Mouse (Mus musculus) Patski (cell line): ENCODE measurements around the gene Coq7. TPM values are rescaled to one million over a fixed set of nuclear protein-coding genes. Genes with fewer than 3 reads are reported as not detected.
A peak's percentile ranks its signal among the peaks of the same experiment; 100 is the strongest.

ENCODE experiments used
- ATAC-seq: fragments of 100-300 bp; one replicate; pipeline ENCODE4 v1.8.0; 2021
- CTCF ChIA-PET: fragments of 350-600 bp; sonication (Branson Sonifier 250); formaldehyde crosslinking; loops from one replicate; lab custom pipeline; 2022; ENCODE audit warnings: inconsistent platforms; lab: Charles Lee
- POLR2A ChIA-PET: fragments of 350-600 bp; sonication (Branson Sonifier 250); formaldehyde crosslinking; loops from one replicate; lab custom pipeline; 2022; ENCODE audit warnings: antibody characterized with exemption, inconsistent platforms; lab: Charles Lee
- DNase-seq: peaks from one replicate; pipeline ENCODE4 v3.0.0-alpha.2; 2011; ENCODE audit warnings: low read depth, low spot score
- H3K27me3 ChIP-seq: fragments of 371-371 bp; one replicate; pipeline ENCODE4 v1.5.1; 2021
- CTCF ChIP-seq: fragments of 100-300 bp; IDR thresholded peaks from one replicate; pipeline ENCODE4 v1.5.1; 2021
- in situ Hi-C: fragments of 300-500 bp; cut with MboI; formaldehyde crosslinking; loops from 3 replicates; pipeline ENCODE4 v1.11.1; 2018; ENCODE audit warnings: low pct_unique_long_range_greater_than_20kb, mixed read lengths
- polyA plus RNA-seq: library from polyadenylated mRNA; unstranded; gene quantifications from one replicate; pipeline ENCODE4 v1.2.3, GENCODE M21; 2021

Coq7 gene
- polyA plus RNA-seq, 1 experiment from 2014 or later = 61.7 TPM

- no peak for TF ChIP-seq CTCF
- ATAC-seq = peak; percentile 89
- H3K27me3 ChIP-seq = no peaks in the 10 kb centered on the region
- ChIA-PET POLR2A (interaction anchor here (1.3 to 1.8 kb wide), 2 partner anchors 33 to 84 kb away, joined by 3 to 5 read pairs; partner anchors contain the start of gene Syt17), CTCF (interaction anchor here (1.4 to 1.6 kb wide), 3 partner anchors 13 to 16 kb away, joined by 4 to 7 read pairs (median 6); no protein-coding TSS in a partner anchor)
- in situ Hi-C loops = no loop called here
- peak; percentile 75 for DNase-seq
These were observed 508 bp downstream of the Coq7 start for GRCm38 (mm10) chr7:118532519-118533177.

- no peak for TF ChIP-seq CTCF
- no peaks in the 10 kb centered on the region for H3K27me3 ChIP-seq
- DNase-seq (no peak), ATAC-seq (peak; percentile 57)
- CTCF ChIA-PET = interaction anchor here (0.8 to 1.8 kb wide), 2 partner anchors 8 to 90 kb away, joined by 3 to 6 read pairs; no protein-coding TSS in a partner anchor
- POLR2A ChIA-PET = no interaction called here
- in situ Hi-C loops = loop anchor here (5.0 kb wide), 1 partner anchor 65 kb away; no protein-coding TSS in a partner anchor
These were observed 6.2 kb downstream of the Coq7 start for GRCm38 (mm10) chr7:118526967-118527366.

- POLR2A ChIA-PET = no interaction called here
- H3K27me3 ChIP-seq = no peaks in the 10 kb centered on the region
- no peak for ATAC-seq
- CTCF ChIA-PET = interaction anchor here (1.2 kb wide), 1 partner anchor 73 kb away, joined by 3 read pairs; no protein-coding TSS in a partner anchor
- no peak for TF ChIP-seq CTCF
- in situ Hi-C loops = loop anchor here (5.0 kb wide), 1 partner anchor 205 kb away; no protein-coding TSS in a partner anchor
- DNase-seq = no peak
These were observed 11.1 kb downstream of the Coq7 start for GRCm38 (mm10) chr7:118522077-118522476.

- H3K27me3 ChIP-seq = no peaks in the 10 kb centered on the region
- no peak for TF ChIP-seq CTCF
- in situ Hi-C loops = loop anchor here (5.0 kb wide), 1 partner anchor 202 kb away; no protein-coding TSS in a partner anchor
- POLR2A ChIA-PET = interaction anchor here (0.6 kb wide), 1 partner anchor 309 kb away, joined by 4 read pairs; no protein-coding TSS in a partner anchor
- DNase-seq (no peak), ATAC-seq (no peak)
- CTCF ChIA-PET = interaction anchor here (0.9 to 3.5 kb wide), 12 partner anchors 11 to 212 kb away, joined by 3 to 24 read pairs (median 4); partner anchors contain the start of gene Syt17
These were observed 13.5 kb downstream of the Coq7 start for GRCm38 (mm10) chr7:118519661-118520060.

GRCm38 (mm10) chr7:118518687-118519086 is 14.5 kb downstream of the Coq7 start:
- POLR2A ChIA-PET = no interaction called here
- peak; percentile 81 for ATAC-seq
- H3K27me3 ChIP-seq = no peaks in the 10 kb centered on the region
- CTCF ChIA-PET = interaction anchor here (0.6 to 3.5 kb wide), 19 partner anchors 8 to 218 kb away, joined by 3 to 24 read pairs (median 4); partner anchors contain the start of gene Syt17
- in situ Hi-C loops = no loop called here
- no peak for DNase-seq
- TF ChIP-seq CTCF = peak; percentile 98

- DNase-seq (no peak), ATAC-seq (no peak)
- peak; percentile 18 for TF ChIP-seq CTCF
- in situ Hi-C loops = no loop called here
- POLR2A ChIA-PET = interaction anchor here (0.7 kb wide), 1 partner anchor 55 kb away, joined by 3 read pairs; no protein-coding TSS in a partner anchor
- H3K27me3 ChIP-seq = no peaks in the 10 kb centered on the region
- CTCF ChIA-PET = interaction anchor here (1.0 to 3.5 kb wide), 13 partner anchors 9 to 210 kb away, joined by 3 to 24 read pairs (median 7); partner anchors contain the start of gene Syt17
These were observed 15.3 kb downstream of the Coq7 start for GRCm38 (mm10) chr7:118517819-118518218.

GRCm38 (mm10) chr7:118508556-118508955 is 24.6 kb downstream of the Coq7 start:
- CTCF ChIA-PET = interaction anchor here (2.8 kb wide), 1 partner anchor 9 kb away, joined by 10 read pairs; no protein-coding TSS in a partner anchor
- in situ Hi-C loops = no loop called here
- DNase-seq = no peak
- POLR2A ChIA-PET = no interaction called here
- no peak for TF ChIP-seq CTCF
- H3K27me3 ChIP-seq = no peaks in the 10 kb centered on the region
- ATAC-seq = no peak

- TF ChIP-seq CTCF = no peak
- no peak for DNase-seq
- in situ Hi-C loops = no loop called here
- ChIA-PET CTCF (interaction anchor here (1.3 to 1.9 kb wide), 4 partner anchors 10 to 55 kb away, joined by 3 to 8 read pairs (median 4); no protein-coding TSS in a partner anchor), POLR2A (interaction anchor here (1.1 to 2.0 kb wide), 2 partner anchors 12 to 14 kb away, joined by 4 read pairs; partner anchors contain the start of gene Itpripl2)
- H3K27me3 ChIP-seq = no peaks in the 10 kb centered on the region
- no peak for ATAC-seq
These were observed 29.3 kb downstream of the Coq7 start for GRCm38 (mm10) chr7:118503844-118504243.

- in situ Hi-C loops = no loop called here
- H3K27me3 ChIP-seq = no peaks in the 10 kb centered on the region
- no peak for DNase-seq
- ChIA-PET CTCF (no interaction called here), POLR2A (interaction anchor here (1.2 kb wide), 1 partner anchor 10 kb away, joined by 4 read pairs; no protein-coding TSS in a partner anchor)
- ATAC-seq = peak; percentile 28
- TF ChIP-seq CTCF = no peak
These were observed 30.8 kb downstream of the Coq7 start for GRCm38 (mm10) chr7:118502333-118502732.

- CTCF ChIA-PET = no interaction called here
- ATAC-seq = no peak
- no peak for DNase-seq
- in situ Hi-C loops = no loop called here
- no peaks in the 10 kb centered on the region for H3K27me3 ChIP-seq
- TF ChIP-seq CTCF = no peak
- POLR2A ChIA-PET = interaction anchor here (0.9 kb wide), 1 partner anchor 33 kb away, joined by 3 read pairs; the partner anchor contains the start of gene Coq7
These were observed 33.2 kb downstream of the Coq7 start for GRCm38 (mm10) chr7:118499784-118500435.
